Mouse (Mus musculus): ENCODE measurements at regions not wholly inside any gene's neighbourhood (a gene's known extent, or its start where the extent isn't known, plus 50 kb on each side); places are given as distances from the start of the nearest gene placed in this dataset.

DNA sequence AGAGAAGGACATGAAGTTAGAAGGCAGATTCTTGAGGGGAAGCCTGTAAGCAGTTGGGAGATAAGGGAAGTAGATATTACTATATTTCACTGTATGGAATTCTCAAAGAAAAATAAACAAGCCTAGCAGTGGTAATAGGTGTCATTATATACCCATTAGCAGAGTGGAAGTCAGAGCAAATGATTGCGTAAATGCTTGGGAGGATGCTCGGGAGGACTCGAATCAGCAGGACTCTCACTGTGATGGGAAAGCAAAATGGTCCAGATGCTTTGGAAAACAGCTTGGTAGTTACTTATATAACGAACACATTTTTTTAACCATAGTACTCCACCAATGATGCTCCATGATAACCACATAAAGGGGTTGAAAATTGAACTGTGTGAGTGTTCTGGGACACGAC, 100.4 kb upstream of the Bmper start:
- Histone ChIP-seq H3K9ac (ENCODE audit: low read length) (no peak overlapping the region), H3K27me3 (ENCODE audit: control insufficient read depth, insufficient read depth, low read length) (no peaks in the 10 kb centered on the region), H3K4me2 (ENCODE audit: low read depth) (no peak overlapping the region), H3K4me1 (ENCODE audit: control insufficient read depth, insufficient read depth, low read length) (peaks cover 3% of the 10 kb centered on the region; the same call in 1 of the 2 replicates), H3K9me3 (ENCODE audit: control insufficient read depth, low read length) (no peaks in the 10 kb centered on the region), H3K4me3 (ENCODE audit: low read depth, low read length) (no peak overlapping the region), H3K36me3 (ENCODE audit: control insufficient read depth, insufficient read depth, low read length) (no peaks in the 10 kb centered on the region), H3K27ac (ENCODE audit: low read depth, low read length) (no peak overlapping the region)
- DNase-seq (ENCODE audit: low spot score) (no peak), ATAC-seq (ENCODE audit: insufficient read depth, low FRiP score, low TSS enrichment) (no peak)
- WGBS, result 75% methylated on average over 5 of the region's 5 CpGs

DNA sequence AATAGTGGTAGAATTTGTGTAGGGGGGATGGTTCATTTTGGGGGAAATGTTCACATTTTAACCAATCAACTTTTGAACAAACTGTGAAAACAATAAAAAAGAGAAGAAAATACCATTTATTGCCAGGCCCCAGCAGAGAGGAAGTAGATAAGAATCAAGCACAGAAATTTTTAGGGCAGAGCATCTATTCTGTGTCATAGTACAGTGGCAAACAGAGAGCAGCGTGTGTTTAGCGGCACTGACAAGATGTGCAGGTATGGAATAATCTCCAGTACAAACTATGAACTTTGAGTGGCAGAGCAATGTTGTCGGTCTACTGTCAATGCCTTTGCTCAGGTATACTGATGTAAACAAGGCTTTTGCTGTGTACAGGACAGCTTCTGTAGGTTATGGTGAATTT, 99.4 kb upstream of the Bmper start:
- H3K9me3 ChIP-seq (ENCODE audit: control insufficient read depth, low read length), result no peaks in the 10 kb centered on the region
- no peak overlapping the region for H3K27ac ChIP-seq (ENCODE audit: low read depth, low read length)
- no peak overlapping the region for H3K4me3 ChIP-seq (ENCODE audit: low read depth, low read length)
- H3K4me1 ChIP-seq (ENCODE audit: control insufficient read depth, insufficient read depth, low read length), result peaks cover 3% of the 10 kb centered on the region; the same call in 1 of the 2 replicates
- H3K27me3 ChIP-seq (ENCODE audit: control insufficient read depth, insufficient read depth, low read length), result no peaks in the 10 kb centered on the region
- no peak overlapping the region for H3K4me2 ChIP-seq (ENCODE audit: low read depth)
- no peaks in the 10 kb centered on the region for H3K36me3 ChIP-seq (ENCODE audit: control insufficient read depth, insufficient read depth, low read length)
- DNase-seq (ENCODE audit: low spot score) (no peak), ATAC-seq (ENCODE audit: insufficient read depth, low FRiP score, low TSS enrichment) (no peak)
- 95% methylated on average over 3 of the region's 3 CpGs for WGBS
- no peak overlapping the region for H3K9ac ChIP-seq (ENCODE audit: low read length)

DNA sequence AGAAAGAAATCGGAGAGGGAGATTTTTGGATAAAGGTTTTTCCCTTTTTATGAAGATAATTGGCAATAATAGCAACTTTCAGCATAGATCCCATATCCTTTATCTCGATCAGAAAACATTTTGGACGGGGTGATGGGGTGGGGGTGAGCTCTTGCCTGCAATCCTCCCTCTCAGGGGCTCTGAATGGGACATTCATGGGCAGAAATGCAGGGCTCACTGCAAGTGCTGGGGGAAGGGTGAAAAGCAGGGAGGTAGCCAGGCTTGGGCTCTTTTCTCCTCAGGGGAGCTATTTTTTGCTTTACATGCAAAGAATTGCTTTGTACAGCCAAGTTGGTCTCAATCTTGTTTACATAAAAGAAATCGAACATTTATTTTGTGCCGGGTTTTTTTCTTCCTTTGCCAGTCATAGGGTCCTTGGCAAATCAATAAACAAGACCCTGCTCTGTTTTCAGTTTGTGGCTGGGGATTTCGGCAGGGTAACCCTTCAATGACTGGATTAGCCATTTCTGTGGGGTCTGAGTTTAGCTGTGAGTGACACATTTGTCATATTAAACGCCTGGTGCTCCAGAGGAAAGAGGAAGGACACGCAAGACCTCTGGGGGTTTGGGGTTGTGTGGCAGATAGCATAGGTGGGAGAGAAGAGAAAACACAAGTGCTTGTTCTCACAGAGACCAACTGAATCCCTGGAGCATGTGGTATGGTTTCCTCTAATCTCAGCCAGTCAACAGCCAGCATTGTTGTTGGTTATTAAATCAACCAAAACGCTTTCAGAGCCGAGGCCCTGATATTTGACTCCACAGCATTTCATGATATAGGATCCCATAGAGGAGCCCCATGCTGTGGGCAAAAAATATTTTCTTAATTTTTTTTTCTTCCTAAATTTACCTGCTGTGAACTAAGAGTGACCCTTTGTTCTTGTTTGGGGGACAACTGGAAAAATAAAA, 96.8 kb upstream of the Bmper start:
- H3K4me2 ChIP-seq (ENCODE audit: low read depth), result no peak overlapping the region
- H3K4me1 ChIP-seq (ENCODE audit: control insufficient read depth, insufficient read depth, low read length), result peaks cover 3% of the 10 kb centered on the region; the same call in 1 of the 2 replicates
- H3K4me3 ChIP-seq (ENCODE audit: low read depth, low read length), result no peak overlapping the region
- H3K27ac ChIP-seq (ENCODE audit: low read depth, low read length), result no peak overlapping the region
- DNase-seq (ENCODE audit: low spot score), result no peak
- 53% methylated on average over 10 of the region's 10 CpGs for WGBS
- no peaks in the 10 kb centered on the region for H3K9me3 ChIP-seq (ENCODE audit: control insufficient read depth, low read length)
- no peak for ATAC-seq (ENCODE audit: insufficient read depth, low FRiP score, low TSS enrichment)
- no peak overlapping the region for H3K9ac ChIP-seq (ENCODE audit: low read length)
- H3K36me3 ChIP-seq (ENCODE audit: control insufficient read depth, insufficient read depth, low read length), result no peaks in the 10 kb centered on the region
- no peaks in the 10 kb centered on the region for H3K27me3 ChIP-seq (ENCODE audit: control insufficient read depth, insufficient read depth, low read length)

DNA sequence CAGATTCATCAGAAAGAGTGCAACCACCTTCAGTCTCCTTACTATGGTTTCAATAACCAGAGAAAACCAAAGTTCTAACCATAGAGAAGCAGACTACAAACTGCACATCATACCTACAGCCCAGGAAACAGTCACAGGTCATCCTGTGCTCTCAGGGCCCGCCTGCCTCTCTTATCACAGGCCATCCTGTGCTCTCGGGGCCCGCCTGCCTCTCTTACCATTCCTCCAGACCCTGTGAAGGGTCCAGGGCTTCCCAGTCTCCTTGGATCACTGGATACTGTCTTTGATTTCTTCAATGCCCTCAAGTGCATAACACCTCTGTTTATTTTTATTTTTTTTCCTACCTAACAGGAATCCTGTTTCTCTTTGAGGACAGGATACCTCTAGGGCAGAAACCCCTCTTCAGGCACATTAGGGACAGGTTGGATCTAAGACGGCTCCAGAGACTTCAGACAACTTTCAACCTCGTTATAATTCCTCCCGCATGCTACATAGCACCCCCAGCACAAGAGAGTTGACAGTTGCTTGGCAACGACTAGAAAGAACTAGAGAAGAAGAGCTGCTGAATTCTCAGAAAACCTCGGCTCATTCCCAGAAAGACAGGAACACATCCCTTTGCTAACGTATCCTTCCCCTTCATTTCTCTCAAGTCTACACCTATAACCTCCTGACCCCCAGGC, 95.4 kb upstream of the Bmper start:
- DNase-seq (ENCODE audit: low spot score) (no peak), ATAC-seq (ENCODE audit: insufficient read depth, low FRiP score, low TSS enrichment) (no peak)
- Histone ChIP-seq H3K4me1 (ENCODE audit: control insufficient read depth, insufficient read depth, low read length) (peaks cover 3% of the 10 kb centered on the region; the same call in 1 of the 2 replicates), H3K36me3 (ENCODE audit: control insufficient read depth, insufficient read depth, low read length) (no peaks in the 10 kb centered on the region), H3K9me3 (ENCODE audit: control insufficient read depth, low read length) (no peaks in the 10 kb centered on the region), H3K27ac (ENCODE audit: low read depth, low read length) (no peak overlapping the region), H3K4me3 (ENCODE audit: low read depth, low read length) (no peak overlapping the region), H3K4me2 (ENCODE audit: low read depth) (no peak overlapping the region), H3K27me3 (ENCODE audit: control insufficient read depth, insufficient read depth, low read length) (no peaks in the 10 kb centered on the region), H3K9ac (ENCODE audit: low read length) (no peak overlapping the region)
- WGBS, result 59% methylated on average over 9 of the region's 9 CpGs

DNA sequence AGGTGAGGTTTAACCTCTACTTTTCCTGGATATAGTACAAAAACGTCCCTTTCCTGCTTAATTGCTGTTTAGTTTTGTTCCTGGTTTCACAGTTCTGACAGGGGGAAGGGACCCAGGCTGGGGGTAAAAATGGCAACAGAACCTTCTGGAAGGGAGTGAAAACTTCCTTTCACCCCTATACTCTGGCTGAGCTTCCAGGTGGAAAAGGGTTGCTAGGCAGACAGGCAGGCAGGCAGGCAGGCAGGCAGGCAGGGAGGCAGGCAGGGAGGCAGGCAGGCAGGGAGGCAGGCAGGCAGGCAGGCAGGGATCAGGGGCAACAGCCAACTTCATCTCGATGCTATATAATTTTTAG, 94.9 kb upstream of the Bmper start:
- Histone ChIP-seq H3K4me3 (ENCODE audit: low read depth, low read length) (no peak overlapping the region), H3K36me3 (ENCODE audit: control insufficient read depth, insufficient read depth, low read length) (no peaks in the 10 kb centered on the region), H3K9ac (ENCODE audit: low read length) (no peak overlapping the region), H3K4me1 (ENCODE audit: control insufficient read depth, insufficient read depth, low read length) (peaks cover 3% of the 10 kb centered on the region; the same call in 1 of the 2 replicates), H3K9me3 (ENCODE audit: control insufficient read depth, low read length) (no peaks in the 10 kb centered on the region), H3K27ac (ENCODE audit: low read depth, low read length) (no peak overlapping the region), H3K27me3 (ENCODE audit: control insufficient read depth, insufficient read depth, low read length) (no peaks in the 10 kb centered on the region), H3K4me2 (ENCODE audit: low read depth) (no peak overlapping the region)
- ATAC-seq (ENCODE audit: insufficient read depth, low FRiP score, low TSS enrichment) (no peak), DNase-seq (ENCODE audit: low spot score) (no peak)
- 66% methylated on average over 2 of the region's 2 CpGs for WGBS

DNA sequence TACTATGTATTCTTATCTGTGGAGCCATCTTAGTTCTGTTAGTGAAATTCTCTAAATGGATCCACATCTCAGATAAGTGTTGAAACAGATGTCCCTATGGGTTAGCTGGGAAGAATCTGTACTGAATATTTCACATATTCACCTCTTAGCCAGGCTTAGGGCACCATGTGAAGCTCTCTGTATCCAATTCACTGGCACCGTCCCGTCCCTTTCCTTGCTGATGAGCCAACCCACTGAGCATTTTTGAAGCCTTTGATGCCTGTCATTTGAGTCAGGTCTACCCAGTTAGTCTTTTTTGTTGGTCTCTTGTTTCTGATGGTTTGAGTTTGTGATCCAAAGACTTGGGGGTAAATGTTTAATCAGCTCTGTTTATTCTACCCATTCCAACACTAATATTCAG, 88.9 kb upstream of the Bmper start:
- ATAC-seq (ENCODE audit: insufficient read depth, low FRiP score, low TSS enrichment), result no peak
- 87% methylated on average over 2 of the region's 2 CpGs for WGBS
- no peak overlapping the region for H3K4me3 ChIP-seq (ENCODE audit: low read depth, low read length)

DNA sequence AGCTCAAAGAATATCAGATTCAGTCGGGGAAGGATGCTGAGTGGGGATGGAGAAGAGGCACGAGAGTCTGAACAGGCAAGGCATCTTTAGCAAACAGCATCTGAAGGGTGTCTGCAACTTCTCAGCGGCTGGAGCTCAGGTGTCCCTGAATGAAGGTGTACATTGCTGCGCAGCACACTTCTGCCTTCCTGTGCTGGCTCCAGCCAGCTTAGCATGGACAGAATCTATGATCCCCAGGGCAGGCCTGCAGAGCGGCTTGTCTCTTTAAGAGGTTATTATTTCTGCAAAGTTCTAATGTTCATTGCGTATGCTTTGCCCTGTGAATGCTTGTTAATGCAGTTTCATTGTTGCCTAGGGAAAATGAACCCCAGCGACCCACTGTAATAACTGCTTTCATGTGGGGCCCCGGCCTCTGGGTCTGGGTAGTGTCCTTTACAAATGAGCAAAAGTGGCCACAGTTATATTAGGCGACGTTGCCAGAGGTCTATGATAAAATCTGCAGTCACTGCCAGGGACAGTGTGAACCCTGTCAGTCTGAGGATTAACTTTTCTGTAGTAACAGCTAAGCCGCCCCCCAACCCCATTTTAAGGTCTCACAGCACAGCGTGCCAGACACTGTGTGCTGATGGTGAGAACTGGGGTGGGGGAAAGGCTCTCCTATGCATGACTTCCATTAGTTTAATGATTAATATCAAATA, 88.3 kb upstream of the Bmper start:
- ATAC-seq (ENCODE audit: insufficient read depth, low FRiP score, low TSS enrichment) (no peak), DNase-seq (ENCODE audit: low spot score) (no peak)
- Histone ChIP-seq H3K36me3 (ENCODE audit: control insufficient read depth, insufficient read depth, low read length) (no peaks in the 10 kb centered on the region), H3K4me2 (ENCODE audit: low read depth) (no peak overlapping the region), H3K4me1 (ENCODE audit: control insufficient read depth, insufficient read depth, low read length) (no peaks in the 10 kb centered on the region), H3K27me3 (ENCODE audit: control insufficient read depth, insufficient read depth, low read length) (no peaks in the 10 kb centered on the region), H3K9ac (ENCODE audit: low read length) (no peak overlapping the region), H3K27ac (ENCODE audit: low read depth, low read length) (no peak overlapping the region), H3K9me3 (ENCODE audit: control insufficient read depth, low read length) (no peaks in the 10 kb centered on the region), H3K4me3 (ENCODE audit: low read depth, low read length) (no peak overlapping the region)
- 86% methylated on average over 12 of the region's 12 CpGs for WGBS

More for the DNA sequence above, 88.9 kb upstream of the Bmper start:
- Histone ChIP-seq H3K9ac (ENCODE audit: low read length) (no peak overlapping the region), H3K4me1 (ENCODE audit: control insufficient read depth, insufficient read depth, low read length) (no peaks in the 10 kb centered on the region), H3K9me3 (ENCODE audit: control insufficient read depth, low read length) (no peaks in the 10 kb centered on the region), H3K4me2 (ENCODE audit: low read depth) (no peak overlapping the region), H3K27ac (ENCODE audit: low read depth, low read length) (no peak overlapping the region), H3K36me3 (ENCODE audit: control insufficient read depth, insufficient read depth, low read length) (no peaks in the 10 kb centered on the region), H3K27me3 (ENCODE audit: control insufficient read depth, insufficient read depth, low read length) (no peaks in the 10 kb centered on the region)
- no peak for DNase-seq (ENCODE audit: low spot score)

DNA sequence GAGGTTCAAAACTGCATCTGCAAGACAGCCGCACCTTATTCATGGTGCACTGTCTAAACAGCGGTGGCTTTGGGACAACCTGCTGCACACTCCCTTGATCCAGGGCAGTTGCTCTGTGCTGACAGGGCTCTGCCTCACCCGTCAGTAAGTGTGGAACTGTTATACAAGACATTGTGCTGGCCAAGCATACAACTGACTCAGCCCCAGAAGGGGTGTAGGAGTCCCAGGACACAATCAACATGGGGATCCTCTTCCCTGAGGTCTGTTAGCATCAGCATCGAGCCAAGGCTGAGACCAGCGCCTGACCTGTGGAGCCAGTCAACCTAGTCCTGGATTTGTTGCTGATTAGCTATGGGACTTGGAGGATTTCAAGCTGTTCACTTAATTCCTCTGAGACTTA, 86.4 kb upstream of the Bmper start:
- WGBS, result 88% methylated on average over 5 of the region's 5 CpGs
- H3K4me2 ChIP-seq (ENCODE audit: low read depth), result no peak overlapping the region
- H3K9me3 ChIP-seq (ENCODE audit: control insufficient read depth, low read length), result no peaks in the 10 kb centered on the region
- no peaks in the 10 kb centered on the region for H3K36me3 ChIP-seq (ENCODE audit: control insufficient read depth, insufficient read depth, low read length)
- no peak overlapping the region for H3K4me3 ChIP-seq (ENCODE audit: low read depth, low read length)
- DNase-seq (ENCODE audit: low spot score) (no peak), ATAC-seq (ENCODE audit: insufficient read depth, low FRiP score, low TSS enrichment) (no peak)
- no peak overlapping the region for H3K27ac ChIP-seq (ENCODE audit: low read depth, low read length)
- H3K4me1 ChIP-seq (ENCODE audit: control insufficient read depth, insufficient read depth, low read length), result no peaks in the 10 kb centered on the region
- no peaks in the 10 kb centered on the region for H3K27me3 ChIP-seq (ENCODE audit: control insufficient read depth, insufficient read depth, low read length)
- no peak overlapping the region for H3K9ac ChIP-seq (ENCODE audit: low read length)

Data from neural tube, embryonic 11.5 days (tissue).